Mouse (Mus musculus) forebrain, postnatal 0 days (tissue): ENCODE results near the gene Nom1. TPM values are rescaled to one million over a fixed set of nuclear protein-coding genes. Genes with fewer than 3 reads are reported as not detected.

ENCODE experiments used
- ATAC-seq: fragments of 200-750 bp; cut with Nextera tagmentation; 2 replicates; pipeline ENCODE4 v1.8.0; 2017; ENCODE audit warnings: mild to moderate bottlenecking, moderate library complexity
- DNase-seq: peaks from one replicate; pipeline ENCODE4 v3.0.0-alpha.2; 2015
- H3K27ac ChIP-seq: fragments of 300-500 bp; sonication (generic); 2 replicates; pipeline ENCODE4 v1.5.1; 2014; ENCODE audit warnings: low read depth, mild to moderate bottlenecking, antibody characterized with exemption, low read length, moderate library complexity, mixed read lengths
- H3K27me3 ChIP-seq: fragments of 300-500 bp; sonication (generic); 2 replicates; pipeline ENCODE4 v1.6.1; 2014; ENCODE audit warnings: mild to moderate bottlenecking, low read length, mixed read lengths; ENCODE audit not compliant: insufficient read depth
- H3K36me3 ChIP-seq: fragments of 300-500 bp; sonication (generic); 2 replicates; pipeline ENCODE4 v1.6.1; 2014; ENCODE audit warnings: mild to moderate bottlenecking, moderate library complexity; ENCODE audit not compliant: insufficient read depth
- H3K4me1 ChIP-seq: fragments of 300-500 bp; sonication (generic); 2 replicates; pipeline ENCODE4 v1.6.1; 2014; ENCODE audit warnings: antibody characterized with exemption; ENCODE audit not compliant: insufficient read depth
- H3K4me2 ChIP-seq: fragments of 300-500 bp; sonication (generic); 2 replicates; pipeline ENCODE4 v1.6.1; 2014; ENCODE audit warnings: low read depth, mild to moderate bottlenecking, moderate library complexity
- H3K4me3 ChIP-seq: fragments of 300-500 bp; sonication (generic); 2 replicates; pipeline ENCODE4 v1.5.1; 2014; ENCODE audit warnings: low read depth, low read length, mixed read lengths
- H3K9ac ChIP-seq: fragments of 300-500 bp; sonication (generic); 2 replicates; pipeline ENCODE4 v1.6.1; 2014; ENCODE audit warnings: mild to moderate bottlenecking
- H3K9me3 ChIP-seq: fragments of 300-500 bp; sonication (generic); 2 replicates; pipeline ENCODE4 v1.6.1; 2016; ENCODE audit warnings: low read length
- CTCF ChIP-seq: sonication (generic); IDR thresholded peaks from 2 replicates; pipeline ENCODE4 v1.5.1; 2016; ENCODE audit warnings: antibody characterized with exemption, control low read depth, low read depth
- WGBS: fragments of 180-500 bp; shearing (Covaris S2); extraction: QIAGEN DNeasy Blood & Tissue Kit; methylation state at CpG from one replicate; pipeline ENCODE4 v1.1.7; 2014; 5-methylcytosine and 5-hydroxymethylcytosine counted together
- polyA plus RNA-seq: library from polyadenylated mRNA; unstranded; fragments of >200 nt; fragmentation: Nextera tagmentation; extraction: Ambion mirVana; gene quantifications from 2 replicates; pipeline ENCODE4 v1.2.1, GENCODE M21; 2015
- total RNA-seq: library from RNA; depleted of rRNA; stranded (reverse); fragments of >200 nt; gene quantifications from 2 replicates; pipeline ENCODE4 v1.2.3, GENCODE M21; 2014

Gene Nom1
- total and polyA plus RNA-seq, 2 experiments from 2014 or later, result 17.0 to 29.6 TPM

DNA sequence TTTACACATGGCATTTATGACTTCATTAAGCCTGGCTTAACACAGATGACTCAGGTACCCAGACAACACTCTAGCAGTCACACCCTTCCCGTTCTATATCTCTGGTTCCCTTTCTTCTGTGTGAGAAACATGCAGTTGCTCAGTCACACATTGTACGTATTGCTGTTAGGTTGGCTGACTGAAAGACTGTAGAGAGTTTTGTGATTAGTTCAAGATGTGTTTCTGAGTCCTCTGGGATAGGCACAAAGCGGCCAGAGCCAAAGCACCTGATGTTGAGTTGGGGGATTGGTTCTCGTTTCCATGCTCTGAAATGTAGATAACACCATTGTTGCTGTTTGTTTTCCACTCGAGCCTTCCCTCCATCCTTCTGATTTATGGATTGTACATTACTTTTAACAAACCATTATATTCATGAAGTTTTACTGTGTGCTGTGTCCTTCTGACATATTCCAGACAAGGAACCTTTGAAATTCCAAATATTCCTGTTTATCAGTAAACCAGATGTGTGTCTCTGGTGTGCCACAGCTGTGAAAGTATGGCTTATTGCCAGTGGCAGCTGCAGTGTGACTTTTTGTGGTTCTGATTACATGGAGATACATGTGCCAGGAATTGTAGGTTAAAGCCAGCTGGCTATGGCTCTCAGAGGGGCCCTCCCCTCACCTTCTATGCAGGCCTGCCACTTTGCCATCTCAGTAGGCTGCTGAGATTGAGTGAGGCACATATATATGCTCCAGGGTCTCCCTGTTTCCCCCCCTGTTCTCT is 22.6 kb downstream of the Nom1 start:
- Histone ChIP-seq H3K4me1 (no peaks in the 10 kb centered on the region), H3K4me2 (no peak overlapping the region), H3K27me3 (no peaks in the 10 kb centered on the region), H3K9ac (no peak overlapping the region), H3K4me3 (no peak overlapping the region), H3K9me3 (no peaks in the 10 kb centered on the region), H3K36me3 (peaks cover 22% of the 10 kb centered on the region), H3K27ac (no peak overlapping the region)
- ATAC-seq (0 out of 2 replicates have a peak, but pooled peaks have one; percentile 10), DNase-seq (no peak)
- WGBS, result 87% methylated on average over 5 of the region's 5 CpGs
- TF ChIP-seq CTCF, result no peak

DNA sequence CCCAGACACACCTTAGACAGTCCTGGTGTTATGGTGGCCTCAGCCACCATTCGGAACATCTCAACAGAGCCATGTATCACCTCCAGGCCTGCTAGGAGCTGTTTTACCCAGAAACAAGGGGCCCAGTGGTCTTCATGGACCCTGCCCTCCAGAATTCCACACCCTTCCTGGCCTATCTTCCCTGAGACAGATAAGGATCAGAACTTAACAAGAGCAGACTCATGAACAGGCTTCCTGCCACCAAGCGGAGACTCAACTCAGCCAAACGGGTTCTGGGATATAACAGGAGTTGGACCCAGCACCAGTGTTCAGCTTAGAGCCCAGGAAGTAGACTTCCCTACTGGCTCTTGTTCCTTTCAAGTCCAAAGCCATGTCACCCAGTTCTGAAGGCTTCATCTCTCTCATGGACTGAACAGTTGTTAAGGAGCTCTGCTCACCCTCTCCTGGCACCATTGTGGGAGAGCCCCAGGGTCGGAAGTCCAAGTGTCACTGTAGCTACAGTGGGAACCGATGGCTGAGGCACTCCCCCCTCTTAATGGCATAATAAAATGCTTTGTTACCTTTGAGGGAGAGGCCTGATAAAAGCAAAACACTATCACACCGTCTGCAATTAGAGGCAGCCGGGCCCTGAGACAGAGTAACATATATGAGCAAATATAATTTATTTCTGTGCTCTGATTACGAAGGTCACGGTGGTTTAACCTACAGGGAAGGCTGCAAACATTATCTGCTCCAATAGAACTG is 28.7 kb downstream of the Nom1 start:
- ATAC-seq, result no peak
- H3K4me1 ChIP-seq, result peaks cover under 1% of the 10 kb centered on the region; the same call in 1 of the 2 replicates
- H3K4me3 ChIP-seq, result no peak overlapping the region
- no peaks in the 10 kb centered on the region for H3K36me3 ChIP-seq
- peaks cover 22% of the 10 kb centered on the region for H3K27me3 ChIP-seq
- no peak overlapping the region for H3K27ac ChIP-seq
- no peak overlapping the region for H3K9ac ChIP-seq
- TF ChIP-seq CTCF, result no peak
- H3K9me3 ChIP-seq, result no peaks in the 10 kb centered on the region
- WGBS, result 81% methylated on average over 9 of the region's 9 CpGs
- no peak for DNase-seq
- H3K4me2 ChIP-seq, result no peak overlapping the region

DNA sequence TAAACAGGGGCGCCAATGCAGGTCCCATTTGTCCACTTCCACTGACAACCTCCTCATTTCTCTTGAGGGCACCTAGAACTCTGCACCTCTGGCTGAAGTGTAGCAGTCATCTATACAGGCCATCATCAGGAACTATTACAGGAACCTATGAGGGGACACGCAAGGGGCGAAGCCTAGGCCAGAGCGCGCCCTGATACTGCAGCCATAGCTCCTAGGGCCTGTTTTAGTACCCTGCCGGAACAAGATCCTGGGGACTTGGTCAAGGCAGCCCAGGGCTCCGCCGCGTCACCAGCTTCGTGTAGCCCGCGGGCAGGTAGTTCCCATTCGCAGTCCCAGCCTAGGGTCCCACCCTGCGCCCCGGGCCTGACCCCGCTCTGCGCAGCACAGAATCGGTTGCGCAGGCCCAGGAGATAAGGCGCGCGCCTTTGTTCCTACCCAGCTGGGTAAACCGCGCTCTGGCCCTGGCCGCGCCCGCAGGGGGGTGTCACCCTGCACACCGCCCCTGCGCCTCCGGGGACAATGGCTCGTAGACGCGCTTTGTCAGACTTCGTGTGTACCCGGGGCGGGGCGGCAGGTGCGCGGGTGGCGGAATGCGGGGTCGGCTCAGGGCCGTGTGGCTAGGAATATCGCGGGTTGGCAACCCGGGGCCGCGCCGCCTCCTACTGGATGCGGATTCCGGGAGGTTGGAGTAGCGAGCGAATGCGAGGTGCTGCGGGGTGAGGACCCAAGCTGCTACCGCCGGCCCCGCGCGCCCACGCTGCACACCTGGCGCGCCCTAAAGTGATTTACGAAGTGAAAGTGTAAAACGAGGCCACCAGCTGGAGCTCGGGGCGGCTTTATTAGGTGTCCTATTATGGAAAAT is 33.3 kb downstream of the Nom1 start:
- Histone ChIP-seq H3K9ac (no peak overlapping the region; the same call in 1 of the 2 replicates), H3K27ac (no peak overlapping the region), H3K36me3 (no peaks in the 10 kb centered on the region), H3K4me3 (peak overlapping the region; percentile 31), H3K9me3 (no peaks in the 10 kb centered on the region), H3K4me2 (peak overlapping the region; percentile 53), H3K4me1 (peaks cover 5% of the 10 kb centered on the region; the same call in 1 of the 2 replicates), H3K27me3 (peaks cover 59% of the 10 kb centered on the region)
- TF ChIP-seq CTCF, result no peak
- 6% methylated on average over 67 of the region's 67 CpGs for WGBS
- ATAC-seq (peak; percentile 60), DNase-seq (peak; percentile 4)

DNA sequence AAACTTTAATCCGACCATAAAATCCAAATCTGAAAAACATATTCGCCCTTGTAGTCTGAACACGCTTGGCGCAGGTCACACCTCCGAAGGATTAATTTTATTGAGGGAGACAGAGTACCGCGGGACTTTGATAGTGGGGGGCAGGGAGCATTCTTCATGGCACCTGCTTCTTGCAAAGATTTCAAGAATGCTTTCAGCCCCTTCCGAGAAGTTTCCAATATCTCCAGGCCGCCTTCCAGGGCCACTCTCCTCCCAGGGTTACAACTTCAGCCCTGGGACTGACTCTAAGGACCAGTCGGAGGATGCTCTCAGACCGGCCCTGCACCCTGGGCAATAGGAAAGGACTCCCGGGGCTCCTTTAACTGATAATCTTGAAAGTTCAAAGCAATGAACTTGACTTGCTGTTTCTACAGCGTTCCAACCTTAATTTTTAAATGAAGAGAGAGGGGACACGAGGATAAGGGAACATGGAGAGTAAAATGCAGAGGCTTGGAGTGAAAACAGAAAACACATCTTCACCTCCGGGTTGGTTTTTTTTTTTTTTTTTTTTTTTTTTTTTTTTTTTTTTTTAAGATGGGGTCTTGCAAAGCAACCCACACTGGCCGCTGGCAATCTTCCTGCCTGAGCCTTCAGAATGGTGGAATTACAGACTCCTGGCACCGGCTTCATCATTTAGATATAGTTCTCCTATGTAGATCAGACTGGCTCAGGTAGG is 34.0 kb downstream of the Nom1 start:
- Histone ChIP-seq H3K9ac (no peak overlapping the region), H3K27me3 (peaks cover 67% of the 10 kb centered on the region), H3K36me3 (no peaks in the 10 kb centered on the region), H3K4me2 (peak overlapping the region; percentile 53), H3K9me3 (no peaks in the 10 kb centered on the region), H3K27ac (no peak overlapping the region), H3K4me3 (peak overlapping the region; percentile 31), H3K4me1 (peaks cover 5% of the 10 kb centered on the region; the same call in 1 of the 2 replicates)
- TF ChIP-seq CTCF, result no peak
- 2% methylated on average over 17 of the region's 17 CpGs for WGBS
- DNase-seq (peak; percentile 6), ATAC-seq (no peak)

DNA sequence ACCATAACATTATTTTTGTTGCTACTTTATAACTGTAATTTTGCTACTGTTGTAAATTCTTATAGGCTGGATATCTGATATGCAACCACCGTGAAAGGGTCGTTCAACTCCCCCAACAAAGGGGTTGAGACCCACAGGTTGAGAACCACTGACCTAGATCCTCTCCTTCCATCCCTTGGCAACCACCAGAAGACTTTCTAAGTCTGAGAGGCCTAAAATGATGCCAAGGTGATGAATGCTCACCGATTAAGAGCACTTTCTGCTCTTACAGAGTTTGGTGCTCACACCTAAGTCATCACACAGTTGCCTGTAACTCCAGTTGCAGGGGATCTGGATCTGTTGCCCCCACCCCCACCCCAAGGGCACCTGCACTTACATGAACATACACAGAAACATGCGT is 35.0 kb downstream of the Nom1 start:
- Histone ChIP-seq H3K36me3 (no peaks in the 10 kb centered on the region), H3K27ac (no peak overlapping the region), H3K4me2 (no peak overlapping the region), H3K9me3 (no peaks in the 10 kb centered on the region), H3K4me1 (peaks cover 5% of the 10 kb centered on the region; the same call in 1 of the 2 replicates), H3K9ac (no peak overlapping the region), H3K4me3 (no peak overlapping the region), H3K27me3 (peaks cover 76% of the 10 kb centered on the region)
- DNase-seq, result no peak
- no peak for TF ChIP-seq CTCF
- ATAC-seq, result no peak
- 5% methylated on average over 4 of the region's 4 CpGs for WGBS

DNA sequence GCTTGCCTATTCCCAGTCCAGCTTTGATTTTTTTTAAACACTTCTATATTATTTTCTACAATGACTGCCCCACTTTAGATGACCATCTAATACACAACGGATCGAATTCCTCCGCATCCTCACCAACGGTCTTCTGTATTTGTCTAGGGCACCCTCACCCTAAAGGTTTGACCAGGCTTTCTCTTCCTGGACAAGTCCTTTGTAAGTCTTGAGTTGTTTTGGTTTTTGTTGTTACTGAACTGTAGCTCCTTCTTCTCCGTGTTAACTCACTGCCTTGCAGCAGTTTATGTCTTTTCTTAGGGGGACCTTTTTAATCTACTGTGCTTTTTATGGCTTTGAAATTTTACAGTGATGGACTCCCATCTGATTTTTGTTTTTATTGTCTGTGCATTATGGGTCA is 35.8 kb downstream of the Nom1 start:
- no peak overlapping the region for H3K4me2 ChIP-seq
- H3K9ac ChIP-seq, result no peak overlapping the region
- no peak overlapping the region for H3K27ac ChIP-seq
- peaks cover 84% of the 10 kb centered on the region for H3K27me3 ChIP-seq
- TF ChIP-seq CTCF, result no peak
- no peak overlapping the region for H3K4me3 ChIP-seq
- WGBS, result 8% methylated on average over 5 of the region's 5 CpGs
- no peaks in the 10 kb centered on the region for H3K36me3 ChIP-seq
- DNase-seq (no peak), ATAC-seq (no peak)
- H3K9me3 ChIP-seq, result no peaks in the 10 kb centered on the region
- H3K4me1 ChIP-seq, result peaks cover 5% of the 10 kb centered on the region; the same call in 1 of the 2 replicates
